Mouse (Mus musculus): ENCODE measurements around the gene Klk13. TPM values are rescaled to one million over a fixed set of nuclear protein-coding genes. Genes with fewer than 3 reads are reported as not detected.

Gene Klk13
- polyA plus RNA-seq, 1 experiment from 2014 or later = 17.6 TPM

GRCm38 (mm10) chr7:43752806-43753205 is 40.4 kb downstream of the Klk13 start:
- WGBS = 47% methylated on average over 2 of the region's 2 CpGs
- H3K9ac ChIP-seq (ENCODE audit: low read length) = no peak overlapping the region
- H3K4me3 ChIP-seq (replicated peaks; ENCODE audit: low read length) = no peak overlapping the region
- no peaks in the 10 kb centered on the region for H3K36me3 ChIP-seq (ENCODE audit: control insufficient read depth, insufficient read depth, low read length)
- H3K4me1 ChIP-seq (ENCODE audit: control insufficient read depth, insufficient read depth, low read length) = 0 out of 2 replicates have a peak, but pooled peaks cover 1% of the 10 kb centered on the region
- H3K27ac ChIP-seq (ENCODE audit: low read length) = no peak overlapping the region
- no peak overlapping the region for H3K4me2 ChIP-seq (ENCODE audit: low read depth, low read length)
- ATAC-seq (ENCODE audit: insufficient read depth, low FRiP score) = no peak
- H3K9me3 ChIP-seq (replicated peaks; ENCODE audit: control insufficient read depth, low read length) = no peaks in the 10 kb centered on the region
- no peaks in the 10 kb centered on the region for H3K27me3 ChIP-seq (ENCODE audit: control insufficient read depth, insufficient read depth, low read length)

GRCm38 (mm10) chr7:43766484-43766883 is 54.1 kb downstream of the Klk13 start:
- Histone ChIP-seq H3K36me3 (ENCODE audit: control insufficient read depth, insufficient read depth, low read length) (no peaks in the 10 kb centered on the region), H3K27ac (ENCODE audit: low read length) (no peak overlapping the region), H3K9ac (ENCODE audit: low read length) (no peak overlapping the region), H3K4me3 (replicated peaks; ENCODE audit: low read length) (no peak overlapping the region), H3K9me3 (replicated peaks; ENCODE audit: control insufficient read depth, low read length) (no peaks in the 10 kb centered on the region), H3K4me1 (ENCODE audit: control insufficient read depth, insufficient read depth, low read length) (no peaks in the 10 kb centered on the region), H3K4me2 (ENCODE audit: low read depth, low read length) (no peak overlapping the region), H3K27me3 (ENCODE audit: control insufficient read depth, insufficient read depth, low read length) (no peaks in the 10 kb centered on the region)
- no peak for ATAC-seq (ENCODE audit: insufficient read depth, low FRiP score)
- WGBS = 45% methylated on average over 8 of the region's 8 CpGs

GRCm38 (mm10) chr7:43768597-43768996 is 56.2 kb downstream of the Klk13 start, which contains the start of gene Klk12:
Gene Klk12 (plus strand): TSS chr7:43768897.
- Histone ChIP-seq H3K4me3 (replicated peaks; ENCODE audit: low read length) (no peak within 1 kb of the TSS), H3K9me3 (replicated peaks; ENCODE audit: control insufficient read depth, low read length) (no peaks in the 10 kb centered on the region), H3K27ac (ENCODE audit: low read length) (no peak within 1 kb of the TSS; the same call in 1 of the 2 replicates), H3K36me3 (ENCODE audit: control insufficient read depth, insufficient read depth, low read length) (no peaks in the 10 kb centered on the region), H3K4me2 (ENCODE audit: low read depth, low read length) (no peak within 1 kb of the TSS), H3K9ac (ENCODE audit: low read length) (no peak within 1 kb of the TSS), H3K4me1 (ENCODE audit: control insufficient read depth, insufficient read depth, low read length) (no peaks in the 10 kb centered on the region), H3K27me3 (ENCODE audit: control insufficient read depth, insufficient read depth, low read length) (no peaks in the 10 kb centered on the region)
- WGBS = 67% methylated on average over 4 of the region's 4 CpGs
- ATAC-seq (ENCODE audit: insufficient read depth, low FRiP score) = no peak

GRCm38 (mm10) chr7:43769636-43770035 is 57.3 kb downstream of the Klk13 start:
- no peak for ATAC-seq (ENCODE audit: insufficient read depth, low FRiP score)
- H3K36me3 ChIP-seq (ENCODE audit: control insufficient read depth, insufficient read depth, low read length) = no peaks in the 10 kb centered on the region
- H3K4me3 ChIP-seq (replicated peaks; ENCODE audit: low read length) = no peak overlapping the region
- 88% methylated on average over 8 of the region's 8 CpGs for WGBS
- no peak overlapping the region for H3K9ac ChIP-seq (ENCODE audit: low read length)
- no peak overlapping the region for H3K4me2 ChIP-seq (ENCODE audit: low read depth, low read length)
- H3K4me1 ChIP-seq (ENCODE audit: control insufficient read depth, insufficient read depth, low read length) = no peaks in the 10 kb centered on the region
- H3K27ac ChIP-seq (ENCODE audit: low read length) = no peak overlapping the region; the same call in 1 of the 2 replicates
- H3K27me3 ChIP-seq (ENCODE audit: control insufficient read depth, insufficient read depth, low read length) = no peaks in the 10 kb centered on the region
- no peaks in the 10 kb centered on the region for H3K9me3 ChIP-seq (replicated peaks; ENCODE audit: control insufficient read depth, low read length)

GRCm38 (mm10) chr7:43770701-43771100 is 58.3 kb downstream of the Klk13 start:
- WGBS = 93% methylated on average over 10 of the region's 10 CpGs
- no peaks in the 10 kb centered on the region for H3K27me3 ChIP-seq (ENCODE audit: control insufficient read depth, insufficient read depth, low read length)
- no peaks in the 10 kb centered on the region for H3K9me3 ChIP-seq (replicated peaks; ENCODE audit: control insufficient read depth, low read length)
- no peak for ATAC-seq (ENCODE audit: insufficient read depth, low FRiP score)
- no peak overlapping the region for H3K9ac ChIP-seq (ENCODE audit: low read length)
- H3K27ac ChIP-seq (ENCODE audit: low read length) = no peak overlapping the region
- no peak overlapping the region for H3K4me2 ChIP-seq (ENCODE audit: low read depth, low read length)
- no peaks in the 10 kb centered on the region for H3K36me3 ChIP-seq (ENCODE audit: control insufficient read depth, insufficient read depth, low read length)
- no peak overlapping the region for H3K4me3 ChIP-seq (replicated peaks; ENCODE audit: low read length)
- H3K4me1 ChIP-seq (ENCODE audit: control insufficient read depth, insufficient read depth, low read length) = no peaks in the 10 kb centered on the region

GRCm38 (mm10) chr7:43771916-43772315 is 59.5 kb downstream of the Klk13 start:
- Histone ChIP-seq H3K36me3 (ENCODE audit: control insufficient read depth, insufficient read depth, low read length) (no peaks in the 10 kb centered on the region), H3K27ac (ENCODE audit: low read length) (no peak overlapping the region), H3K27me3 (ENCODE audit: control insufficient read depth, insufficient read depth, low read length) (no peaks in the 10 kb centered on the region), H3K4me2 (ENCODE audit: low read depth, low read length) (no peak overlapping the region), H3K9ac (ENCODE audit: low read length) (no peak overlapping the region), H3K9me3 (replicated peaks; ENCODE audit: control insufficient read depth, low read length) (no peaks in the 10 kb centered on the region), H3K4me1 (ENCODE audit: control insufficient read depth, insufficient read depth, low read length) (no peaks in the 10 kb centered on the region), H3K4me3 (replicated peaks; ENCODE audit: low read length) (no peak overlapping the region)
- 90% methylated on average over 6 of the region's 6 CpGs for WGBS
- no peak for ATAC-seq (ENCODE audit: insufficient read depth, low FRiP score)

GRCm38 (mm10) chr7:43772901-43773300 is 60.5 kb downstream of the Klk13 start:
- 78% methylated on average over 3 of the region's 3 CpGs for WGBS
- Histone ChIP-seq H3K4me3 (replicated peaks; ENCODE audit: low read length) (no peak overlapping the region), H3K9ac (ENCODE audit: low read length) (no peak overlapping the region), H3K27ac (ENCODE audit: low read length) (no peak overlapping the region), H3K9me3 (replicated peaks; ENCODE audit: control insufficient read depth, low read length) (no peaks in the 10 kb centered on the region), H3K27me3 (ENCODE audit: control insufficient read depth, insufficient read depth, low read length) (no peaks in the 10 kb centered on the region), H3K36me3 (ENCODE audit: control insufficient read depth, insufficient read depth, low read length) (no peaks in the 10 kb centered on the region), H3K4me1 (ENCODE audit: control insufficient read depth, insufficient read depth, low read length) (no peaks in the 10 kb centered on the region), H3K4me2 (ENCODE audit: low read depth, low read length) (no peak overlapping the region)
- no peak for ATAC-seq (ENCODE audit: insufficient read depth, low FRiP score)

GRCm38 (mm10) chr7:43774364-43774763 is 62.0 kb downstream of the Klk13 start, which contains the start of gene Klk11:
Gene Klk11 (plus strand): TSS chr7:43774604.
- Histone ChIP-seq H3K27me3 (ENCODE audit: control insufficient read depth, insufficient read depth, low read length) (no peaks in the 10 kb centered on the region), H3K4me1 (ENCODE audit: control insufficient read depth, insufficient read depth, low read length) (no peaks in the 10 kb centered on the region), H3K36me3 (ENCODE audit: control insufficient read depth, insufficient read depth, low read length) (no peaks in the 10 kb centered on the region), H3K4me3 (replicated peaks; ENCODE audit: low read length) (0 out of 2 replicates have a peak within 1 kb of the TSS, but pooled peaks have one; percentile 3), H3K27ac (ENCODE audit: low read length) (peak within 1 kb of the TSS; percentile 90), H3K9ac (ENCODE audit: low read length) (peak within 1 kb of the TSS; percentile 48), H3K4me2 (ENCODE audit: low read depth, low read length) (0 out of 2 replicates have a peak within 1 kb of the TSS, but pooled peaks have one; percentile 15), H3K9me3 (replicated peaks; ENCODE audit: control insufficient read depth, low read length) (no peaks in the 10 kb centered on the region)
- WGBS = 83% methylated on average over 5 of the region's 5 CpGs
- ATAC-seq (ENCODE audit: insufficient read depth, low FRiP score) = peak; percentile 41; the same call in 1 of the 2 replicates

GRCm38 (mm10) chr7:43774802-43775201 is 62.4 kb downstream of the Klk13 start:
- peak overlapping the region; percentile 90 for H3K27ac ChIP-seq (ENCODE audit: low read length)
- peak; percentile 59; the same call in 1 of the 2 replicates for ATAC-seq (ENCODE audit: insufficient read depth, low FRiP score)
- H3K9ac ChIP-seq (ENCODE audit: low read length) = peak overlapping the region; percentile 48
- no peaks in the 10 kb centered on the region for H3K9me3 ChIP-seq (replicated peaks; ENCODE audit: control insufficient read depth, low read length)
- 0 out of 2 replicates have a peak overlapping the region, but pooled peaks have one; percentile 15 for H3K4me2 ChIP-seq (ENCODE audit: low read depth, low read length)
- H3K4me3 ChIP-seq (replicated peaks; ENCODE audit: low read length) = 0 out of 2 replicates have a peak overlapping the region, but pooled peaks have one; percentile 1
- no peaks in the 10 kb centered on the region for H3K27me3 ChIP-seq (ENCODE audit: control insufficient read depth, insufficient read depth, low read length)
- no peaks in the 10 kb centered on the region for H3K36me3 ChIP-seq (ENCODE audit: control insufficient read depth, insufficient read depth, low read length)
- WGBS = 53% methylated on average over 6 of the region's 6 CpGs
- H3K4me1 ChIP-seq (ENCODE audit: control insufficient read depth, insufficient read depth, low read length) = no peaks in the 10 kb centered on the region

All from stomach, embryonic 16.5 days (tissue).